Mouse (Mus musculus): ENCODE measurements at regions not wholly inside any gene's neighbourhood (a gene's known extent, or its start where the extent isn't known, plus 50 kb on each side); places are given as distances from the start of the nearest gene placed in this dataset.

- H3K4me1 ChIP-seq (ENCODE audit: control insufficient read depth, insufficient read depth, insufficient read length, low read length), result no peaks in the 10 kb centered on the region
- H3K27me3 ChIP-seq (ENCODE audit: control insufficient read depth, insufficient read depth, low read length), result no peaks in the 10 kb centered on the region
- no peak overlapping the region for H3K27ac ChIP-seq (ENCODE audit: insufficient read depth, low read depth, low read length)
- H3K4me3 ChIP-seq (ENCODE audit: low read depth, low read length), result no peak overlapping the region
- TF ChIP-seq CTCF (IDR thresholded peaks at IDR 0.05; ENCODE audit: extremely low read depth, insufficient read length, insufficient replicate concordance, low read depth, low read length) (no peak), POLR2A (IDR thresholded peaks at IDR 0.05; ENCODE audit: low read depth, low read length) (no peak)
- H3K36me3 ChIP-seq (ENCODE audit: control insufficient read depth, insufficient read depth, low read length), result no peaks in the 10 kb centered on the region
- WGBS, result 78% methylated on average over 10 of the region's 10 CpGs
Observed at GRCm38 (mm10) chr5:112051786-112052185, 200.5 kb downstream of the Cryba4 start.

GRCm38 (mm10) chr5:112053600-112054155 is 198.6 kb downstream of the Cryba4 start:
- TF ChIP-seq POLR2A (IDR thresholded peaks at IDR 0.05; ENCODE audit: low read depth, low read length) (no peak), CTCF (IDR thresholded peaks at IDR 0.05; ENCODE audit: extremely low read depth, insufficient read length, insufficient replicate concordance, low read depth, low read length) (no peak)
- Histone ChIP-seq H3K27me3 (ENCODE audit: control insufficient read depth, insufficient read depth, low read length) (no peaks in the 10 kb centered on the region), H3K4me3 (ENCODE audit: low read depth, low read length) (no peak overlapping the region), H3K36me3 (ENCODE audit: control insufficient read depth, insufficient read depth, low read length) (no peaks in the 10 kb centered on the region), H3K4me1 (ENCODE audit: control insufficient read depth, insufficient read depth, insufficient read length, low read length) (no peaks in the 10 kb centered on the region), H3K27ac (ENCODE audit: insufficient read depth, low read depth, low read length) (no peak overlapping the region)
- WGBS, result 72% methylated on average over 5 of the region's 5 CpGs

- Histone ChIP-seq H3K36me3 (ENCODE audit: control insufficient read depth, insufficient read depth, low read length) (no peaks in the 10 kb centered on the region), H3K4me1 (ENCODE audit: control insufficient read depth, insufficient read depth, insufficient read length, low read length) (no peaks in the 10 kb centered on the region), H3K27ac (ENCODE audit: insufficient read depth, low read depth, low read length) (no peak overlapping the region), H3K27me3 (ENCODE audit: control insufficient read depth, insufficient read depth, low read length) (no peaks in the 10 kb centered on the region), H3K4me3 (ENCODE audit: low read depth, low read length) (no peak overlapping the region)
- WGBS, result 59% methylated on average over 4 of the region's 4 CpGs
- TF ChIP-seq POLR2A (IDR thresholded peaks at IDR 0.05; ENCODE audit: low read depth, low read length), result no peak
- no peak for TF ChIP-seq CTCF (IDR thresholded peaks at IDR 0.05; ENCODE audit: extremely low read depth, insufficient read length, insufficient replicate concordance, low read depth, low read length)
Observed at GRCm38 (mm10) chr5:112055018-112055417, 197.3 kb downstream of the Cryba4 start.

GRCm38 (mm10) chr5:112069917-112070316 is 182.4 kb downstream of the Cryba4 start:
- Histone ChIP-seq H3K27ac (ENCODE audit: insufficient read depth, low read depth, low read length) (no peak overlapping the region), H3K36me3 (ENCODE audit: control insufficient read depth, insufficient read depth, low read length) (no peaks in the 10 kb centered on the region), H3K27me3 (ENCODE audit: control insufficient read depth, insufficient read depth, low read length) (no peaks in the 10 kb centered on the region), H3K4me1 (ENCODE audit: control insufficient read depth, insufficient read depth, insufficient read length, low read length) (no peaks in the 10 kb centered on the region), H3K4me3 (ENCODE audit: low read depth, low read length) (no peak overlapping the region)
- TF ChIP-seq POLR2A (IDR thresholded peaks at IDR 0.05; ENCODE audit: low read depth, low read length), result no peak
- TF ChIP-seq CTCF (IDR thresholded peaks at IDR 0.05; ENCODE audit: extremely low read depth, insufficient read length, insufficient replicate concordance, low read depth, low read length), result no peak
- 87% methylated on average over 13 of the region's 13 CpGs for WGBS

DNA sequence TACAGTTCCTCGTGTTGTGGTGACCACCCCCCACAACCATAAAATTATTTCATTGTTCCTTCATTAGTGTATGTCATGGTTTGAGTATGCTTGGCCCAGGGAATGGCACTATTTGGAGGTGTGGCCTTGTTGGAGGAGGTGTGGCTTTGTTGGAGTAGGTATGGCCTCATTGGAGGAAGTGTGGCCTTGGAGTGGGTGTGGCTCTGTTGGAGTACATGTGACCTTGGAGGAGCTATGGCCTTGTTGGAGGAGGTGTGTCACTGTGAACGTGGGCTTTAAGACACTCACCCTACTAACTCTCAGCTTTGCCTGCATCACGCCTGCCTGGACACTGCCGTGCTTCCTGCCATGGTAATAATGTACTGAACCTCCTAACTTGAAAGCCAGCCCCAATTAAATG is 179.9 kb downstream of the Cryba4 start:
- H3K27me3 ChIP-seq (ENCODE audit: control insufficient read depth, insufficient read depth, low read length), result no peaks in the 10 kb centered on the region
- WGBS, result 47% methylated on average over 4 of the region's 4 CpGs
- no peak overlapping the region for H3K27ac ChIP-seq (ENCODE audit: insufficient read depth, low read depth, low read length)
- no peak for TF ChIP-seq POLR2A (IDR thresholded peaks at IDR 0.05; ENCODE audit: low read depth, low read length)
- no peak for TF ChIP-seq CTCF (IDR thresholded peaks at IDR 0.05; ENCODE audit: extremely low read depth, insufficient read length, insufficient replicate concordance, low read depth, low read length)
- H3K4me3 ChIP-seq (ENCODE audit: low read depth, low read length), result no peak overlapping the region
- no peaks in the 10 kb centered on the region for H3K36me3 ChIP-seq (ENCODE audit: control insufficient read depth, insufficient read depth, low read length)
- no peaks in the 10 kb centered on the region for H3K4me1 ChIP-seq (ENCODE audit: control insufficient read depth, insufficient read depth, insufficient read length, low read length)

DNA sequence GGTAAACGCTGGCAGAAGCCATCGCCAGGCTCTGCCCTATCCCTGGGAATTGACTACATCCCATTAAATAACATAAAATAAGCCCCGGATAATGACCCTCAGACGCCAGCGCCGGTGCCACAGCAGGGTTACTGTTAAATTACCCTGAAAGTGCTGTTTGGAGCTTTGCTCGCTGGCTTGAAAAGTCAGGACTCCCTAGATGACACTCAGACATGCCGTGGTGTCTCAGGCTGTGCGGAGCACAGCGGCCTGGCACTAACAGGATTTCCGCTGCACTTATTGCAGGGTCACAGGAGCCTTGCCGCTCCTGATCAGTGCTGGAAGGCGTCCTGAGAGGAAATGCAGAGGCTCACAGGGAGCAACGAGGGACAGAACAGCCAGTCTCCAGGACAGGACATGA is 175.2 kb downstream of the Cryba4 start:
- Histone ChIP-seq H3K36me3 (ENCODE audit: control insufficient read depth, insufficient read depth, low read length) (no peaks in the 10 kb centered on the region), H3K27me3 (ENCODE audit: control insufficient read depth, insufficient read depth, low read length) (no peaks in the 10 kb centered on the region), H3K27ac (ENCODE audit: insufficient read depth, low read depth, low read length) (no peak overlapping the region), H3K4me3 (ENCODE audit: low read depth, low read length) (no peak overlapping the region), H3K4me1 (ENCODE audit: control insufficient read depth, insufficient read depth, insufficient read length, low read length) (no peaks in the 10 kb centered on the region)
- 78% methylated on average over 14 of the region's 14 CpGs for WGBS
- TF ChIP-seq CTCF (IDR thresholded peaks at IDR 0.05; ENCODE audit: extremely low read depth, insufficient read length, insufficient replicate concordance, low read depth, low read length), result no peak
- TF ChIP-seq POLR2A (IDR thresholded peaks at IDR 0.05; ENCODE audit: low read depth, low read length), result no peak

DNA sequence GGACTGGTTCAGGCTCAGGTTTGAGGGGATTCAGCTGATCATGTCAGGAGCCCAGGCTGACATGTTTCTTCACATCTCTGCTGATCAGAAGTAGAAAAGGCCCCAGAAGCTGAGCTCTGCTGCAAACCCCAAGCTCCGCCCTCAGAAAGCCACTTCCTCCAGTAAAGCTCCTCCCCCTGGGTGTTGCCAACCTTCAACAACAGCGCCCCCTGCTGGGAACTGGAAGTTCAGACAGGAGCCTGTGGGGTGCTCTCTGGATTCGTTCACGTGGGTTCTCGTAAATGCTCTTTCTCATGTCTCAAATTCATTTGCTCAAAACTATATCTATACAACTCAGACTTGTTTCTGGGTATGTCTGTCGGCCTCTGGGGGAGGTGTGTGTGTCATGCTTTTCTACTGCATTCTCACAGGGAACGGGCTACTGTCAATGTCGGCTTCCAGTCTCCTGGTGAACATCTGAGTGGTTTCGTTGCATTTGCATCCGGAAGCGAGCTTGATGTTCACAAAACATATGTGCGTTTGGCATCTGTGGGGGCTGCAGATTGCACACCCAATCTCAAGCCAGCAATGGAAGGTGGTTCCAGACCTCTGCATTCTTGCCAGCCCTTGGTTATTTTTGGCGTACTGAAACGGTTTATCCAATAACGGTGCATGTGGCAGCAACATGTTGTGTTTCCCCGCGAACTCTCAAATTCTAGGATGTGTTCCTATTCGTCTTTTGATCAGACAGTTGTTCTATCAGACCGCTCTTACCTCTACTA is 174.3 kb downstream of the Cryba4 start:
- no peak overlapping the region for H3K27ac ChIP-seq (ENCODE audit: insufficient read depth, low read depth, low read length)
- no peak for TF ChIP-seq POLR2A (IDR thresholded peaks at IDR 0.05; ENCODE audit: low read depth, low read length)
- peak; percentile 25; the same call in 1 of the 2 replicates for TF ChIP-seq CTCF (IDR thresholded peaks at IDR 0.05; ENCODE audit: extremely low read depth, insufficient read length, insufficient replicate concordance, low read depth, low read length)
- no peak overlapping the region for H3K4me3 ChIP-seq (ENCODE audit: low read depth, low read length)
- no peaks in the 10 kb centered on the region for H3K4me1 ChIP-seq (ENCODE audit: control insufficient read depth, insufficient read depth, insufficient read length, low read length)
- H3K36me3 ChIP-seq (ENCODE audit: control insufficient read depth, insufficient read depth, low read length), result no peaks in the 10 kb centered on the region
- no peaks in the 10 kb centered on the region for H3K27me3 ChIP-seq (ENCODE audit: control insufficient read depth, insufficient read depth, low read length)
- WGBS, result 83% methylated on average over 19 of the region's 19 CpGs

Measured in small intestine, adult 2 months (tissue).